ENCODE assay signal across 8 mouse cellular contexts in the genomic region with DNA sequence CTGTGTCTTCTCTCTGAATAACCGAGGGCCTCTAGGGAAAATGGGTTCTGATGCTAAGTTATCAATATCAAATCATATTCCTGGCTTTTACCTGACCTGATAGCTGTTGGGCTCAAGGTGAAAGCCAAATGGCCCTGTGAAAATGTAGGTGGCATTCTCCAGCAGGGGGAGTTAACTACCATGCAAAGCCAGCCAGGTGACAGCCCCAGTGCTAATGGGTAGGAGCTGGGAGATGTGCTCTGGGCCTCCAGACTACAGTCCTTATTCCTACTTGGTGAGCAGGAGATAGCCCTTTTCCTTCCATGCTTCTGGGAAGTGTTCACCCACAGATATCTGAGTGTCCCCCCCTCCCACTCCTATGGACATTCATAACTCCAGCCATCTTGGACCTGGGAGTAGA.
DNase-seq lines count a peak whose midpoint lies in the region; ATAC-seq lines count a peak whose summit lies in the region.

No protein-coding gene starts in this region.

- peak; percentile 44 for DNase-seq in CD4-positive, CD25-positive, alpha-beta regulatory T cell, adult 2 months (ENCODE audit: low read depth, low spot score)
- peak; percentile 9 for DNase-seq in kidney, postnatal 10 days
- DNase-seq in kidney, adult 11 months, result no peak
- peak; percentile 9 for DNase-seq in thymus, postnatal 0 days (ENCODE audit: low spot score)
- DNase-seq in thymus, postnatal 25 days, result no peak
- DNase-seq in ovary, postnatal 36 days (ENCODE audit: low spot score), result no peak
- DNase-seq in T-cell, adult 2 months (ENCODE audit: low spot score), result no peak

- no peak for ATAC-seq in CD4-positive, CD25-positive, alpha-beta regulatory T cell, adult 4 months

Comparison
In these comparisons a context has a peak if more than half of its experiments do, and no peak if none do; other contexts are left out.
1. DNase-seq: peak in CD4-positive, CD25-positive, alpha-beta regulatory T cell, adult 2 months (single experiment), kidney, postnatal 10 days (single experiment) and thymus, postnatal 0 days (single experiment); none in kidney, adult 11 months (single experiment), thymus, postnatal 25 days (single experiment), ovary, postnatal 36 days (single experiment) and T-cell, adult 2 months (single experiment).